Mouse (Mus musculus) liver, adult 2 months (tissue): ENCODE measurements at regions not wholly inside any gene's neighbourhood (a gene's known extent, or its start where the extent isn't known, plus 50 kb on each side); places are given as distances from the start of the nearest gene placed in this dataset.

Experiments
- CTCF ChIP-seq: fragments of 200-500 bp; IDR thresholded peaks from 2 replicates; pipeline ENCODE4 v1.5.1; 2011; ENCODE audit warnings: low read depth, low read length, control low read depth
- POLR2A ChIP-seq: fragments of 200-500 bp; IDR thresholded peaks from 2 replicates; pipeline ENCODE4 v1.6.1; 2011; ENCODE audit warnings: low read length, control low read depth; ENCODE audit not compliant: insufficient read depth; ENCODE audit errors: extremely low read depth

DNA sequence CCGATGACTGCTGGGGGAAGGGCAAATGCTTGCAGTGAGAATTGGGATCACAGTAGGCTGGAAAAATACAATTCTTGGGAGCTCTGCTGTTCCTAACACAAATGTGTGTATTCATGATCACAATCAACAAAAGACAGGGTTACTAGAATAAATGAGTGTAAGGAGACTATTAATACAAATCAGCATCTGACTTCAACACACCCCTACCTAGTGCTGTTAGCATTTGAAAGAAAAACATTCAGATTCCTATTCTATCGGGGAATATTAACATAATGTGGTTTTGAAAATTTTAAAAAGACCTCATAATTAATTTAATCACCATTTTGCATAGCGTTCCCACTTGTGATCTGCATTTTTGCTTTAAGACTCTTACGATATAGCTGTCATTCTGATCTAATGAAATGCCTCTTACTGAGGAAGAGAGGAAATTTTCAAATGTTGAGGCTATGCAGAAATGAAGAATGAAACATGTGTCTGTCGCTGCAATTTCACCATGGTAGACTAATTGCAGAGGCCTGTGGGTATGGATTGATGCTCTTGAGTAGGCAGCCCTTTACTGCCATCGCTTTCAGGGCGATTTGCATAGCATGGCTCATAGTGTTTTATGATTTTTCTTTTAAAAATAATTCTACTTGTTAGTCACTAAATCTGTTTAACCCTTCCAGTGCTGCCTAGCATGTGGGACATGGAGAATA, 410.8 kb downstream of the Hsfy2 start:
- TF ChIP-seq CTCF (no peak), POLR2A (no peak)
